Mouse (Mus musculus): Measurements from ENCODE around the gene Tiparp. TPM values are rescaled to one million over a fixed set of nuclear protein-coding genes. Genes with fewer than 3 reads are reported as not detected.

Tiparp gene
- polyA plus RNA-seq, 1 experiment from 2014 or later: 39.0 TPM

DNA sequence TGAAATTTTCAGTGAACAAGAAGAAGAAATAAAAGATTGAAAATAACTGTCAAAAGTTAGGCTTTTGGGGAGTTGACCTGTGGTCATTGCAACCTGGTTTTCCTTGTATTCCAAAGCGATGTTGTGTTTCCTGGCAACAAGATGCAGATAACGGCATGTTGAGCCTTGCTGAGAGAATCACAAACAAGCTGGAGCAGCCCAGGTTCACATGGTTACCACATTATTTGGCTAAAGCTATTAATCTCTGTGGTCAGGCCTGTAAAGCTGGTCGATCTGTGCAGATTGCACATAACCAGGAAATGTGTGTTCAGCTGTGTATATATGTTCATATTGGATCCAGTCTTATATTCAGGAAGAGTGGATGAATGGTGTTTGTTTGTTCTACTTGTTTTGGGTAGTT is 5.4 kb downstream of the Tiparp start:
- Histone ChIP-seq H3K4me3 (no peak overlapping the region), H3K4me1 (0 out of 2 replicates have a peak, but pooled peaks cover 2% of the 10 kb centered on the region), H3K4me2 (no peak overlapping the region), H3K36me3 (no peaks in the 10 kb centered on the region), H3K27ac (no peak overlapping the region), H3K9me3 (no peaks in the 10 kb centered on the region), H3K9ac (no peak overlapping the region), H3K27me3 (no peaks in the 10 kb centered on the region)
- 37% methylated on average over 3 of the region's 3 CpGs for WGBS
- no peak for ATAC-seq (ENCODE audit: insufficient number of reproducible peaks, low FRiP score, low TSS enrichment, low read depth)

DNA sequence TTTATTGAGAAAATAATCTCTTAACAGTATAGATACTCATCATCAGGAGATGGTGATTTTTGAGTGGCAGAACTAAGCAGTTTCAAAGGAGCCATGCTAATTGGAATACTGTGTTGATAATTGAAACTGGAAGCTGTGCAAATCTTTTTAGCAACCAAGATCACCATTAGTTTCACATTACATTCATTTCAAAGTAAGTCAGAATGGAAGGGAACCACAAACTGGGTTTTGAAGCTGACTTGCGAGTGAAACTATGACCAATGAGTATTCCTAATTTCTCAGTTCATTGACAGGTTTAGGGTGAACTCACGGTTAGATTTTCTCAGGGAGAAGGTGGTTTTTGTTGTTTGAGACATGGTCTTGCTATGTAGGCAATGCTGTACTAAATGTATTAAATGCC is 6.3 kb downstream of the Tiparp start:
- 54% methylated on average over 2 of the region's 2 CpGs for WGBS
- Histone ChIP-seq H3K4me3 (no peak overlapping the region), H3K4me1 (0 out of 2 replicates have a peak, but pooled peaks cover 2% of the 10 kb centered on the region), H3K36me3 (no peaks in the 10 kb centered on the region), H3K4me2 (no peak overlapping the region), H3K9ac (no peak overlapping the region), H3K9me3 (no peaks in the 10 kb centered on the region), H3K27ac (no peak overlapping the region), H3K27me3 (no peaks in the 10 kb centered on the region)
- no peak for ATAC-seq (ENCODE audit: insufficient number of reproducible peaks, low FRiP score, low TSS enrichment, low read depth)

DNA sequence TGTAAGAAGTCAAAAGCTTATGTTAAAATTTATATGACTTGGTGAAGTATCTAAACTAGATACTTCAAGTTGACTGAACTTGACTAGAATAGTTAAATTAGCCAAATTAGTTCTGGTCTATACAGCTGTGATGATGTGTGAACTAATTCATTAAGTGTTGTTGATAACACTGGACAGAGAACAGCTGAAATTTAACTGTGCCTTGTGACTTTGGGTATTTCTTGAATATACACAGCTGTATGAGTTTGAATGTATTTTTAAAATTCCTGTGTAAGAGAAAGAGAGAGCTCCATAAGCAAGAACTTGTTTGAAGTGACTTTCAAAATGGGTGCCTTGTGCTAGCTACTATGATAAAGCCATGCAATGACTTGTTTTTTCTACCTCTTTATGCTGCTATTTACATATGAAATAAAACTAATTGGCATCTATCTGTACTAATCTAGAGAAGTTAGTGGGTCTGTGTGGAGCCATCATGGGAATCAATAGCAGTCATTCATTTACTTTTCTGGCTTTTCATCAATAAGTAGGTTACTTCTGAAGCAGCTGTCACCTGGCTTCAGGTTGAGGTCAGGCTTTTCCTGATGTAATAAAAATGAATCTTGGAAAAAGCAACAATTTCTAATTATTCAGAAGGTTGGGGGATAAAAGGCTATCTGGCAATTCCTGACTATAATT is 7.0 kb downstream of the Tiparp start:
- Histone ChIP-seq H3K27ac (no peak overlapping the region), H3K4me3 (no peak overlapping the region), H3K4me1 (0 out of 2 replicates have a peak, but pooled peaks cover 2% of the 10 kb centered on the region), H3K9ac (no peak overlapping the region), H3K4me2 (no peak overlapping the region), H3K9me3 (no peaks in the 10 kb centered on the region), H3K27me3 (no peaks in the 10 kb centered on the region), H3K36me3 (no peaks in the 10 kb centered on the region)
- no peak for ATAC-seq (ENCODE audit: insufficient number of reproducible peaks, low FRiP score, low TSS enrichment, low read depth)

DNA sequence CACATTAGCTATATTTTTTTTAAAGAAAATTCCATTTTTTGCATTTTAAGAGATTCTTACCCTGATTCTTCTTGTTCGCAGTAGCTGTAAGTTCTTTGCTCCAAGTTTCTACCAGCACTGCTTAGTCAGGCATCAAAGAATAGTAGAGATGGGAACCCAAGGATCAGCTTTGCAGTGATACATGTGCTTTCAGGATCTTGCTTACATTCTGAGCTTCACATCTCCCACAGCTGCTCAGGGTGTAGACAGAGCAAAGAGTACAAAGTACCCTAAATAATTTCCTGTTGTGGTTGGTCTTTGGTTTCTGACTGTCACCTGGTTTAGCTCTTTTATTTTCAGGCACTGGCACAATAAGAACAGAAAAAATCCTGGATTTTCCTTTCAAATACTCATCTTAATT is 9.1 kb downstream of the Tiparp start:
- no peaks in the 10 kb centered on the region for H3K27me3 ChIP-seq
- no peaks in the 10 kb centered on the region for H3K36me3 ChIP-seq
- H3K4me1 ChIP-seq: 0 out of 2 replicates have a peak, but pooled peaks cover 2% of the 10 kb centered on the region
- H3K4me3 ChIP-seq: no peak overlapping the region
- ATAC-seq (ENCODE audit: insufficient number of reproducible peaks, low FRiP score, low TSS enrichment, low read depth): no peak
- H3K9ac ChIP-seq: no peak overlapping the region
- WGBS: 87% methylated on average over 1 of the region's 1 CpGs
- H3K4me2 ChIP-seq: no peak overlapping the region
- no peak overlapping the region for H3K27ac ChIP-seq
- H3K9me3 ChIP-seq: no peaks in the 10 kb centered on the region

DNA sequence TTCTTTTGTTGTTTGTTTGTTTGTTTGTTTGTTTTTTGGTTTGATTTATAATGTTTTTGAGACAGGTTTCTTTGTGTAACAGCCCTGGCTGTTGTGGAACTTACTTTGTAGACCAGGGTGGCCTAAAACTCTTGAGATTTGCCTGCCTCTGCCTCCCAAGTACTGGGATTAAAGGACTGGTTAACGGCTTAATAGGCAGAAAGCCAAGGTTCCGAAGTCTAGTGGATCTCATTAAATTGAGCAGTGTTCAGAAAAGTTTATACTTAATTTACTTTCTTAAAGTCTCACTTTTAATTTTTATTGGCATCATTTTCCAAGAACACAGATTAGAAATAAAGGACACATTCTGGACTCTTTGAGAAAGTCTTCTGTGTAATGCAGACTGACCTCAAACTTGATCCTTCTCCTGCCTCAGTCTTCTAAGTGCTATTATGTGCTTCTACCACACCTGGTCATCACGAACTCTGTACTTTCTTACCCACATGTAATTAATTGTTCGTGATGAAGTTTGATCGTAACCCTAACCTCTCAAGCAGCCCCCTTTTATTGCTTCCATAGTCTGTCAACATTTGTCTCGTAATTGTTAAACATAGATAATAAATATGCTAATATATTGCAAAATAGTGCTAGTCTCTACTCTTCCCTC is 12.8 kb downstream of the Tiparp start:
- 68% methylated on average over 6 of the region's 6 CpGs for WGBS
- H3K4me1 ChIP-seq: no peaks in the 10 kb centered on the region

DNA sequence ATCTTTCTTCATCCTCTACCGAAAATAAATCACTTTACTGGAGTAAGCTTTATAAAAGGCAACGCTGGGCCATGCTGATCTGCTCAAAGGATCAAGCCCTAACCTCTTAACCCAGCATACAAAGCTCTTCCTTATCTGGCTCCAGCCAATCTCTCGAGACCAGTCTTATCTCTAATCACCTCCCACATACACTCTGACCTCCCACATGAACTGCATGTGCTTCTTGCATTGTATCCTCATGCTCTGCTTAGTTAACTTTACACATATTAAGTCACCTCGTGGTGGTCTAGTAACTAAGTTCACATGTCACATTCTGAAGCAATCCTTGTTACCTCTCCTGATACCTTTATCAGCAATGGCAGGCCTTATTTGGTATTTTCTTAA is 13.3 kb downstream of the Tiparp start:
- Histone ChIP-seq H3K4me3 (no peak overlapping the region), H3K27ac (no peak overlapping the region), H3K36me3 (no peaks in the 10 kb centered on the region), H3K4me2 (no peak overlapping the region), H3K27me3 (no peaks in the 10 kb centered on the region), H3K9me3 (no peaks in the 10 kb centered on the region), H3K9ac (no peak overlapping the region), H3K4me1 (no peaks in the 10 kb centered on the region)
- WGBS: 61% methylated on average over 4 of the region's 4 CpGs
- ATAC-seq (ENCODE audit: insufficient number of reproducible peaks, low FRiP score, low TSS enrichment, low read depth): no peak

More for the DNA sequence above, 12.8 kb downstream of the Tiparp start:
- H3K27ac ChIP-seq: no peak overlapping the region
- no peaks in the 10 kb centered on the region for H3K27me3 ChIP-seq
- no peaks in the 10 kb centered on the region for H3K9me3 ChIP-seq
- no peak overlapping the region for H3K4me3 ChIP-seq
- H3K9ac ChIP-seq: no peak overlapping the region
- no peak for ATAC-seq (ENCODE audit: insufficient number of reproducible peaks, low FRiP score, low TSS enrichment, low read depth)
- H3K36me3 ChIP-seq: no peaks in the 10 kb centered on the region
- no peak overlapping the region for H3K4me2 ChIP-seq

DNA sequence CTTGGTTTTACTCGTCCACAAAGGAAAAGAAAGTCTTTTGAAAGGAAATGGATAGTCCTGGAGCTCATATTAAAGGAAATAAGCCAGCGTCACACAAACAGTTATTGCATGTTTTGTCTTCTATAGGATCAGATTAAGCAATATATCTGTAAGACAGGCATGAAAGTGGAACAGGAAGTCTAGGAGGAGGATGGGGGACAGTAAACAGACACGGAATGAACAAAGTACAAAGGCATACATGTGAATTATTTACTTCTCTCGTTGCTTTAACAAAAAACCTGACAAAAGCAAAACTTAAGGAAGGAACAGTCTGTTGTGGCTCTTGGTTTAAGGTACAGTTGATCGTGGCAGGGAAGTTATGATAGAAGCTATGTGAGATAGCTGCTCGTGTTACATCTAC is 21.6 kb downstream of the Tiparp start:
- no peak overlapping the region for H3K27ac ChIP-seq
- H3K4me3 ChIP-seq: no peak overlapping the region
- no peak overlapping the region for H3K4me2 ChIP-seq
- no peaks in the 10 kb centered on the region; the same call in 1 of the 2 replicates for H3K4me1 ChIP-seq
- no peaks in the 10 kb centered on the region for H3K9me3 ChIP-seq
- no peak for ATAC-seq (ENCODE audit: insufficient number of reproducible peaks, low FRiP score, low TSS enrichment, low read depth)
- peaks cover 12% of the 10 kb centered on the region for H3K36me3 ChIP-seq
- H3K27me3 ChIP-seq: no peaks in the 10 kb centered on the region
- WGBS: 74% methylated on average over 6 of the region's 6 CpGs
- no peak overlapping the region for H3K9ac ChIP-seq

DNA sequence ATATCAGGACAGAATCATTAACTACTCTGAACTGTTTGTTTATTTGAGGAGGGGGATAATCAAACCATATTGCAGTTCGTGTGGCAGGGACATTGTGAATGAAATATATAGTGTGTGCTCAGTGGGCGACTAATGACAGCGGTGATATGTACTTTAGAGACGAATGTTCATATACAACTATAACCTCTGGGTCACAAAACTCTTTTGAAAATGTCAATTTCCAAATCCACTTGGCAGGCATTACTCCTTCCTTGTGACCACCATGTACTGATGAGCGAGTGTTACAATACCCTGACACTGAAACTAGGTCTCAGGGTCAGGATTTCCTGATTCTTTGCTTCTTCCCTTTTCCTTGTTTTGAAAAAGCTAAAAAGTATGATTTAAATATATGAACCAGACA is 22.9 kb downstream of the Tiparp start:
- Histone ChIP-seq H3K4me1 (no peaks in the 10 kb centered on the region; the same call in 1 of the 2 replicates), H3K9me3 (no peaks in the 10 kb centered on the region), H3K27me3 (no peaks in the 10 kb centered on the region), H3K27ac (no peak overlapping the region), H3K36me3 (peaks cover 12% of the 10 kb centered on the region), H3K9ac (no peak overlapping the region), H3K4me2 (no peak overlapping the region), H3K4me3 (no peak overlapping the region)
- ATAC-seq (ENCODE audit: insufficient number of reproducible peaks, low FRiP score, low TSS enrichment, low read depth): no peak
- WGBS: 82% methylated on average over 5 of the region's 5 CpGs

DNA sequence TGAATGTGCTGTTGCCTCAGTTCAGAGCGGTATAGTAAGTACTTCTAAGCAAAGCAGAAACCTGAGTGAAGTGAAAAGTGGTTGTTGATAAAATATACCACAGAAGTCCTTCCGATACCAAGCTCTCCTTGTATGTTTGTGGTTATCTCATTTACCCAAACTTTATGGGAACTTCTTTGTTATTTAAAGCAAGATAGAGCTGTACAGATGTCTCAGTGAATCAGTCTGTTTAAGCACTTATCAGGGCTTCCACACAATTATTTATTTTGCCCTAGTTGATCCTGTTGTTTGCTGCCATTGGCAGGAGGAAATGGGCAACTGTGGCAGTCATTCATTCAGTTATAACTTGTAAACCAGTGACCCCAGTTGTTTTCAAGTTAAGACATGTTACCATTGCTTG is 26.4 kb downstream of the Tiparp start:
- no peak overlapping the region for H3K27ac ChIP-seq
- peaks cover 12% of the 10 kb centered on the region for H3K36me3 ChIP-seq
- whole genome bisulfite sequencing: 96% methylated on average over 2 of the region's 2 CpGs
- ATAC-seq (ENCODE audit: insufficient number of reproducible peaks, low FRiP score, low TSS enrichment, low read depth): no peak
- H3K9ac ChIP-seq: no peak overlapping the region
- no peak overlapping the region for H3K4me2 ChIP-seq
- H3K4me3 ChIP-seq: no peak overlapping the region
- H3K27me3 ChIP-seq: no peaks in the 10 kb centered on the region
- no peaks in the 10 kb centered on the region for H3K9me3 ChIP-seq
- H3K4me1 ChIP-seq: peaks cover 4% of the 10 kb centered on the region; the same call in 1 of the 2 replicates

DNA sequence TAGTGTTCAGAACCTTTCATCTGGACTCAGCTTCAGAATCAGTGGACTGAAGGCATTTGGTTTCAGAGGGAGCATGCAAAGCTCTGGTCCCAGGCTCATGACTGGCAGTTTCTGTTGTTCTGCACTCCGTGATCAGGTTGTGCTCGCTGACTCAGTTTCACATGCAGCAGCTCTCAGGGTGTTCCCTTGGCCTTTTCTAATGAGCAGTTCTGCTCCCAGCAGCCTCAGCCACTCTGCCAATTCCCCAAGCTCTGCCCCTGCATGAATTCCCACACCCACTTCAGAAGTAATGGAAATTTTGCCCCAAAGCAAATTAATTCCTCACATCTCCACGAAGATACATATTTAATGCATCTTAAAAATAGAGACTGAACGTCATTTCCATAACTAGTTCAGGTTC is 30.5 kb downstream of the Tiparp start:
- peak overlapping the region; percentile 43; the same call in 1 of the 2 replicates for H3K27ac ChIP-seq
- 70% methylated on average over 4 of the region's 4 CpGs for WGBS
- ATAC-seq (ENCODE audit: insufficient number of reproducible peaks, low FRiP score, low TSS enrichment, low read depth): no peak
- H3K4me1 ChIP-seq: peaks cover 4% of the 10 kb centered on the region; the same call in 1 of the 2 replicates
- peaks cover 9% of the 10 kb centered on the region for H3K36me3 ChIP-seq
- no peaks in the 10 kb centered on the region for H3K27me3 ChIP-seq
- no peak overlapping the region for H3K4me2 ChIP-seq
- no peak overlapping the region for H3K4me3 ChIP-seq
- H3K9me3 ChIP-seq: no peaks in the 10 kb centered on the region
- H3K9ac ChIP-seq: no peak overlapping the region

DNA sequence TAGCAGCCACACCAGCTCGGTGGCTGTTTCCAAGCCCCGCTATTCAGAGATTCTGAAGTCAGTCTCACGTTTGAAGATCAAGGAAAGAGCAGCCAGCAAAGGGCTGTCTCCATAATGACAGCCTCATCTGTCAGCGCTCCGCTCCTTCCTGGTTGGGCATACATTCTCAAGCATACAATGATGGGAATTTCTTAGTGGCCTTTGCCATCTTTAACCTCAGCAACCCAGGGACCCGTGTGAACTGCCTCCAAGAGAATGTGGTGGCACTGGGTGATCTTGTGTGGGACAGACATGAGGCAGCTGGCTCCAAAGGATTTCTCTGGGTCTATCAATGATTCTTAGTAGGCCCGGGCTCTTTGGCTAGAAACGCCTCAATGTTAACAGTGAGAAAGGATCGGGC is 34.0 kb downstream of the Tiparp start:
- Histone ChIP-seq H3K4me3 (no peak overlapping the region), H3K9ac (no peak overlapping the region), H3K27me3 (no peaks in the 10 kb centered on the region), H3K27ac (no peak overlapping the region), H3K9me3 (no peaks in the 10 kb centered on the region), H3K36me3 (no peaks in the 10 kb centered on the region), H3K4me1 (0 out of 2 replicates have a peak, but pooled peaks cover 4% of the 10 kb centered on the region), H3K4me2 (no peak overlapping the region)
- no peak for ATAC-seq (ENCODE audit: insufficient number of reproducible peaks, low FRiP score, low TSS enrichment, low read depth)
- 76% methylated on average over 9 of the region's 9 CpGs for WGBS

DNA sequence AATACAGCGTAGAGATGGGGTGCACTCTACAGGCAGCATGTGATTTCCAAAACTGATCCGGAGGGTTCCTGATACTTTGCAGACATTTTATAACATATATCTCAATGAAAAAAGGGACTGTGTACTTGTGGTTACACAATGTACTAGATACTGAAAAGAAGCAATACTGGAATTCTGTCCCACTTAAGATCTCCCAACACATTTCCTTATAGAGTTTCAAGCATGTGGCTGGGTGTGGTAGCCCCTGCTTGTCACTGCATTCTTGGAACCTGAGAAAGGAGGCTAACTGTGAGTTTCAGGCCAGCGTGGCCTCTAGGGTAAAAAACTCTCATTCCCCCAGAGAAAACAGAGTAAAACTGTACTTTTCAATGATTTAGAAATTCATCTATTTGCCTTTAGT is 34.5 kb downstream of the Tiparp start:
- H3K4me1 ChIP-seq: 0 out of 2 replicates have a peak, but pooled peaks cover 4% of the 10 kb centered on the region
- H3K9ac ChIP-seq: no peak overlapping the region
- H3K4me3 ChIP-seq: no peak overlapping the region
- H3K27ac ChIP-seq: no peak overlapping the region
- no peak overlapping the region for H3K4me2 ChIP-seq
- no peak for ATAC-seq (ENCODE audit: insufficient number of reproducible peaks, low FRiP score, low TSS enrichment, low read depth)
- H3K36me3 ChIP-seq: no peaks in the 10 kb centered on the region
- no peaks in the 10 kb centered on the region for H3K9me3 ChIP-seq
- WGBS: 85% methylated on average over 3 of the region's 3 CpGs
- H3K27me3 ChIP-seq: no peaks in the 10 kb centered on the region
